9 mouse cellular contexts compared by ENCODE assay signal in the genomic region with DNA sequence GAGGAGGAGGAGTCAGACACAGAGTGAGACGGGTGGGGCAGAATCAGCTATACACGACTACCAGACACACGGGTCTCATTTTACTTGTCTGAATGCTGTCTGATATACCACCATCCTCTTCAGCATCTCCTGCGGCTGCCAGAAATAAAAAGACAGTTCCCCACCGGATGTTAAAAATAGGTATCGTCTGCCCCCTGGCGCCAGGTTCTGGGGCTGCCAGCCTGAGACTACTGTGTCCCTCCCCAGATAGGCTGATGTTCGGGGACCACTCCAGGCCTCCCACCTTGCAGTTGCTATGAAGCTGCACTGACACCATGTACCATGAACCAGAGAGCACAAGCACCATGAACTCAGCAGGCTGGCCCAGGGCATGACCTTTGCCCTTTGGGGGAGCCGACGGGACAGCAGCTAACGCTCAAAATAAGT. TPM values are rescaled to one million over a fixed set of nuclear protein-coding genes. Genes with fewer than 3 reads are reported as not detected.
DNase-seq lines count a peak whose midpoint lies in the region; ATAC-seq lines count a peak whose summit lies in the region.
"Had no signal": no experiment of that assay in that cellular context is flagged by ENCODE, and none has a peak within 500 bp of the region (broad histone marks: within the 10 kb centered on the region; RNA-seq: fewer than 3 reads in every experiment).

No protein-coding gene starts in this region.

- peak; percentile 12 to 32 for DNase-seq in adrenal gland, adult 18-20 months (ENCODE audit: low spot score in 2 of 2)
- no peak for DNase-seq in adrenal gland, adult 8-10 months
- peak; percentile 4 to 19 for DNase-seq in urinary bladder, postnatal 36 days (ENCODE audit: low spot score in 2 of 2)
- no peak for DNase-seq in urinary bladder, postnatal 4 days (ENCODE audit: low spot score in 2 of 2)
- peak; percentile 62 for DNase-seq in layer of hippocampus, adult 11-12 months (ENCODE audit: low spot score)
- peak; percentile 24 for DNase-seq in splenic B cell, adult 2 months (ENCODE audit: low read depth, low spot score)

- peak; percentile 56 for ATAC-seq in forebrain, embryonic 15.5 days (replicated peaks)
- peak; percentile 54 for ATAC-seq in megakaryocyte, adult 5-6 weeks (ENCODE audit: poor library complexity, severe bottlenecking)

- H3K36me3 ChIP-seq in forebrain, embryonic 15.5 days: no peaks in the 10 kb centered on the region
- H3K36me3 ChIP-seq in splenic B cell, adult 2 months (ENCODE audit: control insufficient read depth, insufficient read depth, low read length, poor library complexity, severe bottlenecking): no peaks in the 10 kb centered on the region

- no peak overlapping the region for H3K4me2 ChIP-seq in forebrain, embryonic 15.5 days (replicated peaks)

- no peaks in the 10 kb centered on the region for H3K9me3 ChIP-seq in forebrain, embryonic 15.5 days

- peaks cover 11% of the 10 kb centered on the region for H3K4me1 ChIP-seq in forebrain, embryonic 15.5 days

- no peak overlapping the region for H3K27ac ChIP-seq in forebrain, embryonic 15.5 days (replicated peaks)

- 42% methylated on average over 11 of the region's 11 CpGs for WGBS in forebrain, embryonic 15.5 days

- no peaks in the 10 kb centered on the region for H3K27me3 ChIP-seq in forebrain, embryonic 15.5 days
- H3K27me3 ChIP-seq in splenic B cell, adult 2 months (ENCODE audit: control insufficient read depth, insufficient read depth, low read length, poor library complexity, severe bottlenecking): no peaks in the 10 kb centered on the region

- H3K4me3 ChIP-seq in forebrain, embryonic 15.5 days: no peak overlapping the region

- no peak overlapping the region for H3K9ac ChIP-seq in forebrain, embryonic 15.5 days (replicated peaks)

RNA-seq across cellular contexts. Expression of a gene that starts 24.2 kb away (rescaled TPM):
- total RNA-seq in adrenal gland, adult 18-20 months (2021): 1 to 10 TPM; 3.3 to 4.4 TPM
- 1 to 10 TPM in 3 of 4 experiments, under 1 TPM in 1; 0.92 to 2.9 (median 1.7) TPM for total RNA-seq in adrenal gland, adult 8-10 months (2022)
- 30.1 and 31.8 TPM in 2 replicates for polyA plus RNA-seq in forebrain, embryonic 15.5 days (2015; fragmentation: Nextera tagmentation; extraction: Ambion mirVana)
- total RNA-seq in megakaryocyte, adult 5-6 weeks (2015): not detected in 2 replicates
- total RNA-seq in megakaryocyte, adult 5-6 weeks (2017): 0.04 TPM in 1 of 2 replicates, not detected in the other
- polyA plus RNA-seq: C2C12 had no signal

RNA-seq across cellular contexts. Expression of a gene that starts 34.2 kb away (rescaled TPM):
- 1 to 10 TPM; 1.7 to 4.5 TPM for total RNA-seq in adrenal gland, adult 18-20 months (2021)
- 1 to 10 TPM; 2.5 to 5.2 (median 3.4) TPM for total RNA-seq in adrenal gland, adult 8-10 months (2022)
- polyA plus RNA-seq in forebrain, embryonic 15.5 days (2015; fragmentation: Nextera tagmentation; extraction: Ambion mirVana): 2.2 TPM in 2 replicates
- total RNA-seq in megakaryocyte, adult 5-6 weeks (2015): 0.13 TPM in 1 of 2 replicates, not detected in the other
- not detected in 2 replicates for total RNA-seq in megakaryocyte, adult 5-6 weeks (2017)
- polyA plus RNA-seq: C2C12 had no signal

RNA-seq across cellular contexts. Expression of a gene that starts 36.7 kb away (rescaled TPM):
- total RNA-seq in adrenal gland, adult 18-20 months (2021): 1 to 10 TPM in 1 of 2 experiments, not detected in 1; 3.0 TPM
- total RNA-seq in adrenal gland, adult 8-10 months (2022): under 1 TPM in 2 of 4 experiments, not detected in 2; 0.59 to 0.87 TPM
- 0.05 TPM in 1 of 2 replicates, not detected in the other for polyA plus RNA-seq in forebrain, embryonic 15.5 days (2015; fragmentation: Nextera tagmentation; extraction: Ambion mirVana)
- total RNA-seq in megakaryocyte, adult 5-6 weeks (2015): not detected in 2 replicates
- not detected in 2 replicates for total RNA-seq in megakaryocyte, adult 5-6 weeks (2017)

Comparison
In these comparisons a context has a peak if more than half of its experiments do, and no peak if none do; other contexts are left out.
1. DNase-seq: peak in adrenal gland, adult 18-20 months (2 of 2), urinary bladder, postnatal 36 days (2 of 2), layer of hippocampus, adult 11-12 months (single experiment) and splenic B cell, adult 2 months (single experiment); none in adrenal gland, adult 8-10 months (single experiment) and urinary bladder, postnatal 4 days (0 of 2).